Mouse (Mus musculus): ENCODE data around the gene Fam124a.

GRCm38 (mm10) chr14:62584637-62585036, 29.1 kb downstream of the Fam124a start:
- no peak for TF ChIP-seq POLR2A (IDR thresholded peaks at IDR 0.05; ENCODE audit: borderline replicate concordance, low read depth, low read length)
- TF ChIP-seq CTCF (IDR thresholded peaks at IDR 0.05; ENCODE audit: low read depth, low read length) = no peak
